Mouse (Mus musculus) heart, embryonic 14.5 days (tissue): ENCODE measurements around the gene Fabp7. TPM values are rescaled to one million over a fixed set of nuclear protein-coding genes. Genes with fewer than 3 reads are reported as not detected.

Experiments
- ATAC-seq: fragments of 200-750 bp; cut with Nextera tagmentation; 2 replicates; pipeline ENCODE4 v1.8.0; 2017; ENCODE audit warnings: low read depth, moderate TSS enrichment; ENCODE audit not compliant: insufficient number of reproducible peaks, insufficient read depth, low FRiP score
- H3K27ac ChIP-seq, 2 experiments: fragments of 200-500 bp in 1 of 2; fragments of 300-500 bp in 1 of 2; sonication (generic) in 1 of 2; replicated peaks in 1 of 2; 2 replicates each; pipeline ENCODE4 v1.5.1; 2012 to 2014; ENCODE audit warnings: low read depth in 2 of 2, low read length in 2 of 2, control low read depth in 1 of 2, mild to moderate bottlenecking in 1 of 2, mixed read lengths in 1 of 2; ENCODE audit not compliant: control insufficient read depth in 1 of 2, insufficient read depth in 1 of 2
- H3K27me3 ChIP-seq: fragments of 300-500 bp; sonication (generic); 2 replicates; pipeline ENCODE4 v1.6.1; 2014; ENCODE audit warnings: mild to moderate bottlenecking, low read length, control low read depth; ENCODE audit not compliant: control insufficient read depth, insufficient read depth
- H3K36me3 ChIP-seq: fragments of 300-500 bp; sonication (generic); 2 replicates; pipeline ENCODE4 v1.6.1; 2014; ENCODE audit warnings: mild to moderate bottlenecking, control low read depth, low read length, mixed read lengths; ENCODE audit not compliant: control insufficient read depth, insufficient read depth
- H3K4me1 ChIP-seq, 2 experiments: fragments of 200-500 bp in 1 of 2; fragments of 300-500 bp in 1 of 2; sonication (generic) in 1 of 2; 2 replicates each; pipeline ENCODE4 v1.6.1; 2012 to 2014; ENCODE audit warnings: low read length in 2 of 2, control low read depth in 1 of 2, mixed read lengths in 1 of 2; ENCODE audit not compliant: control insufficient read depth in 2 of 2, insufficient read depth in 2 of 2
- H3K4me2 ChIP-seq: fragments of 300-500 bp; sonication (generic); 2 replicates; pipeline ENCODE4 v1.6.1; 2014; ENCODE audit warnings: mild to moderate bottlenecking, low read length
- H3K4me3 ChIP-seq, 2 experiments: fragments of 200-500 bp in 1 of 2; fragments of 300-500 bp in 1 of 2; sonication (generic) in 1 of 2; 2 replicates each; pipeline ENCODE4 v1.5.1; 2012 to 2014; ENCODE audit warnings: low read length in 2 of 2, mild to moderate bottlenecking in 2 of 2, control low read depth in 1 of 2, low read depth in 1 of 2, moderate library complexity in 1 of 2; ENCODE audit not compliant: control insufficient read depth in 1 of 2, insufficient read depth in 1 of 2
- H3K9ac ChIP-seq: fragments of 300-500 bp; sonication (generic); 2 replicates; pipeline ENCODE4 v1.6.1; 2014; ENCODE audit warnings: mild to moderate bottlenecking, low read length
- H3K9me3 ChIP-seq: fragments of 300-500 bp; sonication (generic); 2 replicates; pipeline ENCODE4 v1.6.1; 2016; ENCODE audit warnings: low read length, control low read depth; ENCODE audit not compliant: control insufficient read depth
- WGBS: fragments of 180-500 bp; shearing (Covaris S2); extraction: QIAGEN DNeasy Blood & Tissue Kit; methylation state at CpG from one replicate; pipeline ENCODE4 v1.1.7; 2014; 5-methylcytosine and 5-hydroxymethylcytosine counted together
- polyA plus RNA-seq: library from polyadenylated mRNA; unstranded; fragments of >200 nt; fragmentation: Nextera tagmentation; extraction: Ambion mirVana; gene quantifications from 2 replicates; pipeline ENCODE4 v1.2.1, GENCODE M21; 2014

The Fabp7 gene
- polyA plus RNA-seq, 1 experiment from 2014 or later, result 10.5 TPM

DNA sequence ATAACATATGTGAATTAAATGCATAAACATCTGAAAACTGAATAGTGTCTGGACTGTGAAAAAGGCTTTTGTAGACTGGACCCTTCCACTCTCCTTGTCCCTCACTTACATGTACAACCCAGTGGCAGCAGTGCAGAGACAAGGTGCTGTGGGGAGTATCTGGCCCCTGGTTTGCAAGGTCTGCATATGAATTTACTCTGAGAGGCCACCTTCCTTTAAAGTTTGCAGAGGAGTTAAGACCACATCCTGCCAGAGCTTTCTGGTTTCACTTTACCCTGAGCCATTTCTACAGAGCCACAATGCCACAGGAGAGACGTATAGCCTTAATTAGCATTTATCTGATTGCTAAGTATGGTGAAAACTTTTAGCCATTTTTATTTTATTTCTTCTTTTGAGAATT is 31.3 kb upstream of the Fabp7 start:
- 80% methylated on average over 1 of the region's 1 CpGs for WGBS
- ATAC-seq, result no peak
- H3K27ac ChIP-seq, result no peak overlapping the region
- H3K4me3 ChIP-seq, result no peak overlapping the region
- H3K27me3 ChIP-seq, result no peaks in the 10 kb centered on the region
- H3K36me3 ChIP-seq, result no peaks in the 10 kb centered on the region
- no peak overlapping the region for H3K4me2 ChIP-seq
- H3K9me3 ChIP-seq, result no peaks in the 10 kb centered on the region
- no peaks in the 10 kb centered on the region for H3K4me1 ChIP-seq
- H3K9ac ChIP-seq, result no peak overlapping the region

DNA sequence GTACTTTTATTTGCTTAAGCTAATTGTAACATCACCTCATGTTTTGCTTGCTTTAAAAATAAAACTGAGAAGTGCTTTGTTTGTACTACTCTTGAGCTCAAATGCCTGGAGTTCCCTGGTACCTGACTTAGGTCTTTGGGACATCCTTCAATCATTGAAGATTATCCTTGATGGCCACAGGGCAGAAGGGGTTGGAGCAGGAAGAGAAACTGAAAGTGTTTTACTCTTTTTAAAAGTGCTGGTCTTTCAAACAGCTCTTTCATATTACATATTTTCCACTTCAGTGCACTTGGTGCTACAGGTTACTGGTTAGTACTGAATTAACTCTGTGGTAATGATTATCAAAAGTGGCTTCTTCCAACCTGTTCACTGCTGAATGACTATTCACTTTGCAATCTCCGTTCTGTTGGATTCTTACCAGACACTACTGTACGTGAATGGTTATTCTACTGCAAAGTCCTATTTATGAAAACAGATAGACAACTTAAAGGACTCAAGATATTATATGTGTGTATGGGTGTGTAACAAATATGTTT is 29.4 kb upstream of the Fabp7 start:
- H3K4me3 ChIP-seq, result no peak overlapping the region
- H3K27me3 ChIP-seq, result no peaks in the 10 kb centered on the region
- no peaks in the 10 kb centered on the region for H3K9me3 ChIP-seq
- H3K27ac ChIP-seq, result no peak overlapping the region
- no peak for ATAC-seq
- H3K4me1 ChIP-seq, result no peaks in the 10 kb centered on the region
- H3K36me3 ChIP-seq, result no peaks in the 10 kb centered on the region
- WGBS, result 80% methylated on average over 2 of the region's 2 CpGs
- no peak overlapping the region for H3K4me2 ChIP-seq
- H3K9ac ChIP-seq, result no peak overlapping the region

DNA sequence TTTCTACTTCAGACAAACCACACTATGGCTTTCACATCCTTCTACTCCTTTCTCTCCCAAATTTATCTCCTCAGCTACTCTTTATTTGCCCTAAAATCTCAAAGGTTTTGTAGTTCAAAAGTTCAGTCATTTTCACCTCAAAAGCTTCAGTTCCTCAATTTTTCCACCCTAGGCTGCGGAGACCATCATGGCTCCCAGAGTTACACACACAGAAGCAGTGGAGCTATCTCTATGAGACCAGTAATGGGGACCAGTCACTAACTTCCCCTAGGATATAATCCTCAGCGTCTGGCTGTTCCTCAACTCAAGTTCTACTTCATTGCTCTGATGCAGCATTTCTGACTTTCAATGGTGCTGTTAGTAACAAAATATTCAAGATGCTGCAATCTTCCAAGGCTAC is 25.7 kb upstream of the Fabp7 start:
- Histone ChIP-seq H3K36me3 (no peaks in the 10 kb centered on the region), H3K4me2 (no peak overlapping the region), H3K9me3 (no peaks in the 10 kb centered on the region), H3K9ac (no peak overlapping the region), H3K27ac (no peak overlapping the region), H3K4me3 (no peak overlapping the region), H3K4me1 (no peaks in the 10 kb centered on the region), H3K27me3 (no peaks in the 10 kb centered on the region)
- no peak for ATAC-seq
- 81% methylated on average over 2 of the region's 2 CpGs for WGBS

DNA sequence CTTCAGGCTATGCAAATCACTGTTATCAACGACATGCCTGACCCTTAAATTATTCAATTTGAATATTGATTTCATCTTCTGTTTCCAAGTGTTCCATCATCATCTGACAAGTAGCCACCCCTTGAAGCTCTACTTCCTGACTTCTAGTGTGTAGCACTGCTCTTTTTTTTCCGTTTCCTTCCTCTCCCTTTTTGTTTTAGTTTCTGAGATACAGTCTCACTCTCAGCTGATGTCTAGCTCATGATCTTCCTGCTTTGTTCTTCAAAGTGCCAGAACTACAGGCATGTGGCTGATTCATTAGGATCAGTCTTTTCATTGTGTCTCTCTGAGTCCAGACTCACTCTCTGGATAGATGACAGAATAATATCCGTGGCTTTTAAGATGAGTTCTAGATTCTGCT is 24.0 kb upstream of the Fabp7 start:
- ATAC-seq, result no peak
- H3K27me3 ChIP-seq, result no peaks in the 10 kb centered on the region

DNA sequence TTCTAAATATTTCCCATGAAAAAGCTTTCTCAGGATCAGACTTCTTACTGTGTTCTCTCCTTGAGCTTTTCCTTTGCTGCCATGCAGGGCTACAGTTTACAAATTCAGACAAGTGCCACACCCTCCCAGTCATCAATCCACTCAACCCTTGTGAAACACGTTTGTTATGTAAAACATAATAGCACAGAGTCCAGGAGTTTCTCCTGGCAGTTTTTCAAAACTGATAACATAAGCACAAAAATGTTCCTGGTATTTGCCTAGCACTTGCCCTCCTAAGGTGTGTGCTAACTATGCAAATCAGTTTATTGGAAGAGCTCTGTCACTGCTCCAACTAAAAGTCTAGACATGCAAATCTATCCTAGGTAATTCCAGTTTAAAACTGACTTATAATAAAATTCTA is 21.6 kb upstream of the Fabp7 start:
- WGBS, result 10% methylated on average over 1 of the region's 1 CpGs
- no peak for ATAC-seq

More for the DNA sequence above, 24.0 kb upstream of the Fabp7 start:
- no peak overlapping the region for H3K27ac ChIP-seq
- no peaks in the 10 kb centered on the region for H3K9me3 ChIP-seq
- H3K4me3 ChIP-seq, result no peak overlapping the region
- 56% methylated on average over 3 of the region's 3 CpGs for WGBS
- H3K36me3 ChIP-seq, result no peaks in the 10 kb centered on the region
- no peak overlapping the region for H3K9ac ChIP-seq
- H3K4me1 ChIP-seq, result no peaks in the 10 kb centered on the region
- no peak overlapping the region for H3K4me2 ChIP-seq

DNA sequence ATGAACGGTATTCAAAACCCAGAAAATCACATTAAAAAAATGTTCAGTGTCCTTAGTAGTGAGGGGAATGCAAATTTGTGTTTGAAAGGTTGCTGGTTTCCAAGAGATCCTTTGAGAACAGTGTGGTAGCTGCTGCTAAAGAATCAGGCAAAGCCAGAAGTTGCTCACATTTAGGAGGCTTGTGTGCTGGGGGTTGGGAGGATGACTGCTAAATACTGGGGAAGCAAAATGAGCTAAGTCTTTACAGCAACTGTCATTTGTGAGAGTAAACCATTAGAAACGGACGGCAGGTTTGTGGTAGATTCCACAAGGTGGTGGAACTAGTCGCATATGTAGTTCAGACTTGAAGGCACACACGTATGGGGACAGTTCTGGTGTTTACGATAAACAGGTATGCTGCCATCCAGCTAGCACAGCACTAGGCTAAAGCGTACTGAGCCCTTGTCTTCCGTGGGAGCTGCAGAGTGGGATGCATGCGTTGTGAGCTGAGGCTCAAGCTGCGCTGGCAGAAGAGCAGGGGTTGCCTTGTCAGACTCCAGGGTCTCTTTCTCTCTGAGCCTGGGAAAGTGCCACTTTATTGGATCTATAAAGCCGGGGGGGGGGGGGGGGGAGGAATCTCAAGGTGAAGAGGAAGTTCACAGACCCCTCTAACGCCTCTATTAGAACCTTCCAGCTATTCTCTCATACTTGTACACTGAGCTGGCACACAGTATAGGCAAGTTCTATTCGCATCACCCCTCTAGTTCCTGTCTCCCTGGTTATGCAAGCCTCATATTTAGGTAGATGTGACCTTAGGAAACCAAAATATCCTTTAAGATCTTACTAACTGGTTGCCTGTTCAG is 1.2 kb upstream of the Fabp7 start:
- Histone ChIP-seq H3K9ac (no peak overlapping the region), H3K4me2 (no peak overlapping the region), H3K9me3 (no peaks in the 10 kb centered on the region), H3K27me3 (no peaks in the 10 kb centered on the region), H3K4me1 (peaks cover 0 to 3% of the 10 kb centered on the region in 2 experiments; a peak in 2 of 4 replicates), H3K27ac (no peak overlapping the region), H3K36me3 (no peaks in the 10 kb centered on the region), H3K4me3 (no peak overlapping the region)
- WGBS, result 57% methylated on average over 12 of the region's 13 CpGs
- ATAC-seq, result no peak

More for the DNA sequence above, 21.6 kb upstream of the Fabp7 start:
- H3K4me1 ChIP-seq, result no peaks in the 10 kb centered on the region
- H3K36me3 ChIP-seq, result no peaks in the 10 kb centered on the region
- H3K4me3 ChIP-seq, result no peak overlapping the region
- H3K9me3 ChIP-seq, result no peaks in the 10 kb centered on the region
- H3K9ac ChIP-seq, result no peak overlapping the region
- H3K27ac ChIP-seq, result no peak overlapping the region
- H3K4me2 ChIP-seq, result no peak overlapping the region
- H3K27me3 ChIP-seq, result no peaks in the 10 kb centered on the region

DNA sequence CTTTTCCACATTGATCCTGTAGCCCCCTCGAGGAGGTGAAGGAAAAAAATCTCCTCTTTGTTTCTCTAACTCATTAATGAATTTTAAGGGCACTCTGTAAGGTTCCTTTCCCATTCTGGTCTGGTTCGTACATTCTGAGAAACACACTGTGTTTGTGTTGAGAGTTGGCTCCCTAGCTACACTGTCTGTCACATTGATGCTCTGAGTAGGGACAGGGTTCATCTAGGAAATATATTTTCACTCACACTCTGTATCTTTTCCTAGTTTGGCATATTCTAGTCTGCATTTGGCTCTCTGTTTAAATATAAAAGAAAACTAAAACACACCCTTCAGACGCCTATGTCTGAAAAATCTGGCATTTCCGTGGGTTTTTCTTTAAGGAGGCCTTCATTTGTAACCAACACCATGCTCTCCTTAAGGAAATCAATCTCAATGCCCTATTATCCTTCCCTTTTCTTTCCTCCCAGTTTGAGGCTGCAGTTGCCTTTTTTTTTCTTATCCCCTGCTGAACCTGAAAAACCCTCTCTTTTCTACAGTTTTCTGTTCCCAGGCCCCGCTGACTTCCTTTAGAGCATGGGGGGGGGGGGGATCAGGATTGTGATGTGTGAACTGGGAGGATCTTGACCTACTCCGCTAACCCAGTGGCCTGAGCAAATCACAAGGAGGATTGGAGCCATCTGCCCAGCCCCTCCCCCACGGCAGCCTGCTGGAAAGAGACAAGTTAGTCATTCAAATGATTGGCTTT is 378 bp upstream of the Fabp7 start:
- no peak for ATAC-seq
- no peak overlapping the region for H3K9ac ChIP-seq
- H3K4me2 ChIP-seq, result peak overlapping the region; percentile 22; the same call in 1 of the 2 replicates
- H3K4me1 ChIP-seq, result peaks cover 0 to 3% of the 10 kb centered on the region in 2 experiments; a peak in 2 of 4 replicates
- H3K27me3 ChIP-seq, result no peaks in the 10 kb centered on the region
- no peaks in the 10 kb centered on the region for H3K36me3 ChIP-seq
- WGBS, result 25% methylated on average over 7 of the region's 7 CpGs
- no peak overlapping the region for H3K27ac ChIP-seq
- H3K4me3 ChIP-seq, result no peak overlapping the region
- H3K9me3 ChIP-seq, result no peaks in the 10 kb centered on the region
